Mouse (Mus musculus) liver, embryonic 14.5 days (tissue): ENCODE results near the gene Abcg1. TPM values are rescaled to one million over a fixed set of nuclear protein-coding genes. Genes with fewer than 3 reads are reported as not detected.

Experiments used
- ATAC-seq: fragments of 200-750 bp; cut with Nextera tagmentation; 2 replicates; pipeline ENCODE4 v1.8.0; 2017; ENCODE audit warnings: moderate number of reproducible peaks, mild to moderate bottlenecking, moderate library complexity; ENCODE audit not compliant: insufficient read depth
- DNase-seq, 3 experiments: peaks; one replicate each; pipeline ENCODE4 v3.0.0-alpha.2; 2012 to 2013; ENCODE audit warnings: low read depth in 3 of 3, low spot score in 3 of 3
- H3K27ac ChIP-seq: fragments of 300-500 bp; sonication (generic); 2 replicates; pipeline ENCODE4 v1.5.1; 2014; ENCODE audit warnings: moderate library complexity, mild to moderate bottlenecking, control low read depth, inconsistent platforms
- H3K27me3 ChIP-seq: fragments of 300-500 bp; sonication (generic); 2 replicates; pipeline ENCODE4 v1.6.1; 2014; ENCODE audit warnings: mild to moderate bottlenecking, low read length, moderate library complexity; ENCODE audit not compliant: control insufficient read depth, insufficient read depth
- H3K36me3 ChIP-seq: fragments of 300-500 bp; sonication (generic); replicated peaks from 2 replicates; pipeline ENCODE4 v1.6.1; 2014; ENCODE audit warnings: low read depth; ENCODE audit not compliant: control insufficient read depth, insufficient read depth
- H3K4me1 ChIP-seq, 2 experiments: fragments of 200-500 bp in 1 of 2; fragments of 300-500 bp in 1 of 2; sonication (generic) in 1 of 2; replicated peaks; 2 replicates each; pipeline ENCODE4 v1.6.1; 2012 to 2014; ENCODE audit warnings: antibody characterized with exemption in 1 of 2, inconsistent platforms in 1 of 2, low read length in 1 of 2; ENCODE audit not compliant: control insufficient read depth in 2 of 2, insufficient read depth in 2 of 2
- H3K4me2 ChIP-seq: fragments of 300-500 bp; sonication (generic); 2 replicates; pipeline ENCODE4 v1.6.1; 2014; ENCODE audit warnings: low read depth, mild to moderate bottlenecking, control low read depth, moderate library complexity
- H3K4me3 ChIP-seq, 2 experiments: fragments of 200-500 bp in 1 of 2; fragments of 300-500 bp in 1 of 2; sonication (generic) in 1 of 2; 2 replicates each; pipeline ENCODE4 v1.5.1; 2012 to 2014; ENCODE audit warnings: low read depth in 2 of 2, low read length in 2 of 2, mild to moderate bottlenecking in 2 of 2, control low read depth in 1 of 2, inconsistent platforms in 1 of 2, moderate library complexity in 1 of 2; ENCODE audit not compliant: insufficient read depth in 1 of 2
- H3K9ac ChIP-seq: fragments of 300-500 bp; sonication (generic); replicated peaks from 2 replicates; pipeline ENCODE4 v1.6.1; 2014; ENCODE audit warnings: mild to moderate bottlenecking, control low read depth, moderate library complexity
- H3K9me3 ChIP-seq: fragments of 300-500 bp; sonication (generic); 2 replicates; pipeline ENCODE4 v1.6.1; 2016; ENCODE audit warnings: low read length, mixed read lengths; ENCODE audit not compliant: control insufficient read depth
- CTCF ChIP-seq: IDR thresholded peaks from 2 replicates; pipeline ENCODE4 v1.5.1; 2016; ENCODE audit warnings: antibody characterized with exemption, low read depth, control low read depth
- EP300 ChIP-seq: IDR thresholded peaks from 2 replicates; pipeline ENCODE4 v1.6.1; 2016; ENCODE audit warnings: antibody characterized with exemption, low read depth
- WGBS: fragments of 180-500 bp; shearing (Covaris S2); extraction: QIAGEN DNeasy Blood & Tissue Kit; methylation state at CpG from one replicate; pipeline ENCODE4 v1.1.7; 2014; ENCODE audit not compliant: insufficient replicate concordance; 5-methylcytosine and 5-hydroxymethylcytosine counted together
- polyA plus RNA-seq, 2 experiments: library from polyadenylated mRNA; depleted of rRNA in 1 of 2; stranded (reverse) in 1 of 2; unstranded in 1 of 2; fragments of >200 nt; fragmentation: Nextera tagmentation in 1 of 2; extraction: Ambion mirVana in 1 of 2; gene quantifications; 2 replicates each; pipeline versions ENCODE4 v1.2.1 to v1.2.3; 2012 to 2014

Gene Abcg1
- polyA plus RNA-seq, 2 experiments, result 1.6 to 6.1 TPM

- Histone ChIP-seq H3K4me2 (peak overlapping the region; percentile 71), H3K9ac (no peak overlapping the region), H3K4me1 (peaks cover 59 to 70% of the 10 kb centered on the region in 2 experiments), H3K4me3 (peak overlapping the region in 1 of 2 experiments; percentile 38; a peak in 1 of 4 replicates), H3K9me3 (no peaks in the 10 kb centered on the region), H3K27ac (no peak overlapping the region), H3K36me3 (no peaks in the 10 kb centered on the region), H3K27me3 (no peaks in the 10 kb centered on the region)
- ATAC-seq, result no peak
- WGBS, result 64% methylated on average over 4 of the region's 4 CpGs
- DNase-seq, result no peak
- TF ChIP-seq CTCF, result no peak
- no peak for TF ChIP-seq EP300
Measured at GRCm38 (mm10) chr17:31072872-31073271, 15.4 kb downstream of the Abcg1 start.

DNA sequence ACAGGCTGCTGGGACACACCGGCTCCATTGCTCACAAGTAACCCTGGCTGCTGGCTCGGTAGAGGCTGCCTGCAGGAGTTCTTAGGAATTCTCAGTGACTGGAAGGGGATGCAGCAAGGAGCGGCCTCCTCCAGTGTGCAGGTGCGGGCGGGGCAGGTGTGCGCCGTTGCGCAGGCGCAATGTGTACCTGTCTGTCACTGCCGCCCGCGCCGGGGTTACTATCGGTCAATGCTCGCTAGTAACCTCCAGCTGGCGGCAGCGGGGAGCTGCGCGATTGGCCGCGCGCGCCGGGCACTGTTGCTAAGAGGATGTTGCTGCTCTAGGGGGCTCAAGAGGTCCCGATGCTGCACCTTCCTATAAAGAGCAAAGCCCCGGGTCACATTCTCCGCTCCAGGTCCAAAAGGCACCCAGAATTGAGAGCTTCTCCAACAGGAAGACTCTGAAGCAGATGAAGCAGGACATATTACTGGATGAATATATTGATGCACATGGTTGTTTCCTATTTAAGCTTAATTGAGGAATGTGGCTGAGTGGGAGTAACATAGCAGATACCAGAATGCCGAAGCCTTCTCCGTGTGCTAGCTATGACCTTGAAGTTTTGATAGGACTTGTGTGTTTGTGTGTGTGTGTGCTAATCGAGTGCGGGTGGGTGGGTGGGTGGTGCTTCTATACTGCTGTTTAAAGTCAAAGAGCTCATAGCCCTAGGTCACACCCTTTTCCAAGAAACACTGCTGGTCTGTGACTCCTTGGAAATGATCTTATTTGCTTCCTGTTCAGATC is 16.0 kb downstream of the Abcg1 start:
- Histone ChIP-seq H3K9me3 (no peaks in the 10 kb centered on the region), H3K36me3 (no peaks in the 10 kb centered on the region), H3K27me3 (no peaks in the 10 kb centered on the region), H3K4me3 (peak overlapping the region; percentile 34 to 38), H3K4me1 (peaks cover 59 to 70% of the 10 kb centered on the region in 2 experiments), H3K27ac (peak overlapping the region; percentile 12), H3K4me2 (peak overlapping the region; percentile 71), H3K9ac (peak overlapping the region; percentile 19)
- WGBS, result 3% methylated on average over 31 of the region's 31 CpGs
- DNase-seq, result peak; percentile 72 to 73 (median 73)
- peak; percentile 79 for ATAC-seq
- TF ChIP-seq CTCF, result 0 out of 2 replicates have a peak, but pooled peaks have one; percentile 4
- TF ChIP-seq EP300, result no peak

DNA sequence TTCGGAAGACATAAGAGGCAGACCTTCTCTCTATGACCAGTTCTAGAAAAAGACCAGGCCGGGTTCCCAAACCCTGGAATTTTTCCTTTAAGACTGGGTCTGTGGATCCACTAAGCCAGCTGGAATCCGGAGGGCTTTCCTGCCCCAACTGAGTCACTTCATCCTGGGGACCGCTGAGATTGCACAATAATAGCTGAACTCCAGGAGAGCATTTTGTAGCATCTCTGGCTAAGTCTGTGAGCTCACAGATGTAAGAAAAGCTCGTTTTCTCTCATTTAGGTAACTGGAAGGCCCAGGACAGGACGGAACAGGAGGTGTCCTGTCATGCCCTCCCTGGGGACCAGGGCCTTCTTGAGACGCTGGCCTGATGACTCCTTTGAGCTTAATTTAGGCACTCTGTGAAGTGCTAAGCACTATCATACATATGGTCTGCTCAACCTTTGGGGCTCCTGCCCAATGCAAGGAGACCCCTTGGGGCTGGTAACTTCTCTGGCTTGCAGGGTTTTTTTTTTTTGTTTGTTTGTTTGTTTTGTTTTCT is 16.6 kb downstream of the Abcg1 start:
- 0 out of 2 replicates have a peak overlapping the region, but pooled peaks have one; percentile 38 for H3K9ac ChIP-seq

GRCm38 (mm10) chr17:31074666-31075065 is 17.2 kb downstream of the Abcg1 start:
- Histone ChIP-seq H3K36me3 (no peaks in the 10 kb centered on the region), H3K27ac (peak overlapping the region; percentile 12; the same call in 1 of the 2 replicates), H3K4me2 (peak overlapping the region; percentile 71)

More for the DNA sequence above, 16.6 kb downstream of the Abcg1 start:
- H3K4me3 ChIP-seq, result peak overlapping the region; percentile 31 to 38; a peak in 3 of 4 replicates
- WGBS, result 11% methylated on average over 7 of the region's 7 CpGs
- peak overlapping the region; percentile 71 for H3K4me2 ChIP-seq
- peaks cover 59 to 70% of the 10 kb centered on the region in 2 experiments for H3K4me1 ChIP-seq
- no peak for ATAC-seq
- H3K27me3 ChIP-seq, result no peaks in the 10 kb centered on the region
- peak overlapping the region; percentile 12 for H3K27ac ChIP-seq
- no peak for TF ChIP-seq CTCF
- no peak for TF ChIP-seq EP300
- no peaks in the 10 kb centered on the region for H3K36me3 ChIP-seq
- no peaks in the 10 kb centered on the region for H3K9me3 ChIP-seq
- DNase-seq, result no peak

DNA sequence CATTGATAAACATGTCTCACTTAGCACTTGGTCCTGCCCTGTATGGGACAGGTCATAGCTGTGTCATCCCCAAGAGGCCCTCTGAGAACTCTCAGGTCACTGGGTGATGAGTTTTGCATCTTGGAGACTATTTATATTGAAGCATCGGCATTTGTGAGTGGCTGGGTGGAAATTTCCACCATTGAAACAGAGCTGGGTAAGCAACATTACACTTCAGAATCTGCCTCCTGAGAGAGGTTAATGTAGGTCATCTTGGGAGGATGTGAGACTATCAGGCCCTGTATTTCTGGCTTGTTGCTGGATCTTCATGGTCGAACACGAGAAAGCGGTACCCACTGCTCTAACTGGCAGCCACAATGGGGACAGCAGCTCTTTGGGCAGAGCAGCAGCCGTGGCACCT is 18.0 kb downstream of the Abcg1 start:
- Histone ChIP-seq H3K36me3 (no peaks in the 10 kb centered on the region), H3K27me3 (no peaks in the 10 kb centered on the region), H3K9me3 (no peaks in the 10 kb centered on the region), H3K4me3 (no peak overlapping the region), H3K27ac (peak overlapping the region; percentile 12; the same call in 1 of the 2 replicates), H3K9ac (no peak overlapping the region), H3K4me1 (peaks cover 52 to 59% of the 10 kb centered on the region in 2 experiments), H3K4me2 (no peak overlapping the region)
- ATAC-seq (no peak), DNase-seq (no peak)
- TF ChIP-seq CTCF (no peak), EP300 (no peak)
- 77% methylated on average over 5 of the region's 5 CpGs for WGBS

More at GRCm38 (mm10) chr17:31074666-31075065, 17.2 kb downstream of the Abcg1 start:
- TF ChIP-seq CTCF (no peak), EP300 (no peak)
- 31% methylated on average over 3 of the region's 3 CpGs for WGBS
- no peaks in the 10 kb centered on the region for H3K9me3 ChIP-seq
- H3K4me1 ChIP-seq, result peaks cover 59 to 66% of the 10 kb centered on the region in 2 experiments
- H3K27me3 ChIP-seq, result no peaks in the 10 kb centered on the region
- no peak for ATAC-seq
- H3K9ac ChIP-seq, result no peak overlapping the region
- no peak overlapping the region for H3K4me3 ChIP-seq
- no peak for DNase-seq
